Mouse (Mus musculus) E14TG2a.4 (cell line): ENCODE data around the gene Tango6.

Experiments
- H3K27me3 ChIP-seq: 2 replicates; pipeline ENCODE4 v1.6.1; 2014; ENCODE audit warnings: low read length, control low read depth; ENCODE audit not compliant: insufficient read depth
- H3K36me3 ChIP-seq: 2 replicates; pipeline ENCODE4 v1.6.1; 2014; ENCODE audit warnings: low read length, control low read depth; ENCODE audit not compliant: insufficient read depth
- H3K4me1 ChIP-seq: replicated peaks from 2 replicates; pipeline ENCODE4 v1.6.1; 2014; ENCODE audit warnings: low read depth, low read length, control low read depth
- H3K4me3 ChIP-seq: replicated peaks from 2 replicates; pipeline ENCODE4 v1.5.1; 2014; ENCODE audit warnings: mild to moderate bottlenecking, low read length
- H3K9me3 ChIP-seq: 2 replicates; pipeline ENCODE4 v1.6.1; 2014; ENCODE audit warnings: low read length, control low read depth
- CTCF ChIP-seq: conservative IDR thresholded peaks from 2 replicates; pipeline ENCODE4 v1.5.1; 2014; ENCODE audit warnings: low read length
- NANOG ChIP-seq: IDR thresholded peaks from 2 replicates; pipeline ENCODE4 v1.6.1; 2014; ENCODE audit warnings: borderline replicate concordance, low read length, mixed read lengths
- POU5F1 ChIP-seq: IDR thresholded peaks from 2 replicates; pipeline ENCODE4 v1.6.1; 2014; ENCODE audit warnings: low read length, borderline replicate concordance

Gene Tango6

GRCm38 (mm10) chr8:106726551-106726950, 43.7 kb downstream of the Tango6 start:
- TF ChIP-seq POU5F1 (no peak), NANOG (no peak), CTCF (no peak)
- H3K27me3 ChIP-seq, result no peaks in the 10 kb centered on the region
- peaks cover 74% of the 10 kb centered on the region for H3K36me3 ChIP-seq
- H3K4me3 ChIP-seq, result no peak overlapping the region
- H3K4me1 ChIP-seq, result peaks cover 18% of the 10 kb centered on the region
- no peaks in the 10 kb centered on the region for H3K9me3 ChIP-seq

GRCm38 (mm10) chr8:106727241-106727835, 44.5 kb downstream of the Tango6 start:
- Histone ChIP-seq H3K36me3 (peaks cover 79% of the 10 kb centered on the region), H3K27me3 (no peaks in the 10 kb centered on the region), H3K4me1 (peaks cover 17% of the 10 kb centered on the region), H3K9me3 (no peaks in the 10 kb centered on the region), H3K4me3 (no peak overlapping the region)
- TF ChIP-seq CTCF (no peak), NANOG (no peak), POU5F1 (no peak)

- Histone ChIP-seq H3K36me3 (peaks cover 75% of the 10 kb centered on the region), H3K4me1 (peaks cover 11% of the 10 kb centered on the region), H3K27me3 (no peaks in the 10 kb centered on the region), H3K9me3 (no peaks in the 10 kb centered on the region), H3K4me3 (no peak overlapping the region)
- TF ChIP-seq POU5F1 (no peak), CTCF (no peak), NANOG (no peak)
Observed at GRCm38 (mm10) chr8:106727889-106728288, 45.0 kb downstream of the Tango6 start.

GRCm38 (mm10) chr8:106732921-106733320, 50.1 kb downstream of the Tango6 start:
- Histone ChIP-seq H3K9me3 (no peaks in the 10 kb centered on the region), H3K36me3 (peaks cover 67% of the 10 kb centered on the region), H3K4me1 (no peaks in the 10 kb centered on the region), H3K27me3 (no peaks in the 10 kb centered on the region), H3K4me3 (no peak overlapping the region)
- TF ChIP-seq CTCF (no peak), NANOG (no peak), POU5F1 (no peak)

GRCm38 (mm10) chr8:106733703-106734102, 50.8 kb downstream of the Tango6 start:
- Histone ChIP-seq H3K27me3 (no peaks in the 10 kb centered on the region), H3K9me3 (no peaks in the 10 kb centered on the region), H3K4me1 (no peaks in the 10 kb centered on the region), H3K4me3 (no peak overlapping the region), H3K36me3 (peaks cover 69% of the 10 kb centered on the region)
- no peak for TF ChIP-seq NANOG
- TF ChIP-seq POU5F1, result no peak

- Histone ChIP-seq H3K9me3 (no peaks in the 10 kb centered on the region), H3K4me3 (no peak overlapping the region), H3K27me3 (no peaks in the 10 kb centered on the region), H3K4me1 (no peaks in the 10 kb centered on the region), H3K36me3 (peaks cover 74% of the 10 kb centered on the region)
- TF ChIP-seq POU5F1 (no peak), NANOG (no peak), CTCF (no peak)
Observed at GRCm38 (mm10) chr8:106734222-106734621, 51.4 kb downstream of the Tango6 start.

GRCm38 (mm10) chr8:106736861-106737662, 54.2 kb downstream of the Tango6 start:
- Histone ChIP-seq H3K36me3 (peaks cover 74% of the 10 kb centered on the region), H3K4me3 (no peak overlapping the region), H3K27me3 (no peaks in the 10 kb centered on the region), H3K9me3 (no peaks in the 10 kb centered on the region), H3K4me1 (no peaks in the 10 kb centered on the region)
- TF ChIP-seq CTCF (no peak), POU5F1 (no peak), NANOG (no peak)

- no peaks in the 10 kb centered on the region for H3K9me3 ChIP-seq
- no peak for TF ChIP-seq NANOG
- no peak for TF ChIP-seq POU5F1
- TF ChIP-seq CTCF, result no peak
- H3K27me3 ChIP-seq, result no peaks in the 10 kb centered on the region
- H3K36me3 ChIP-seq, result peaks cover 80% of the 10 kb centered on the region
- H3K4me1 ChIP-seq, result 0 out of 2 replicates have a peak, but pooled peaks cover 4% of the 10 kb centered on the region
- H3K4me3 ChIP-seq, result no peak overlapping the region
Observed at GRCm38 (mm10) chr8:106737846-106738245, 55.0 kb downstream of the Tango6 start.
